Mouse (Mus musculus): ENCODE data around the gene Rnase13. TPM values are rescaled to one million over a fixed set of nuclear protein-coding genes. Genes with fewer than 3 reads are reported as not detected.
A peak's percentile ranks its signal among the peaks of the same experiment; 100 is the strongest.

Gene Rnase13
- polyA plus RNA-seq, 1 experiment from 2014 or later, result not detected

- Histone ChIP-seq H3K4me3 (ENCODE audit: low read depth, low read length) (no peak within 1 kb of the TSS), H3K4me1 (replicated peaks; ENCODE audit: control insufficient read depth, insufficient read depth) (peaks cover 18% of the 10 kb centered on the region), H3K27me3 (ENCODE audit: control insufficient read depth, insufficient read depth, low read length) (no peaks in the 10 kb centered on the region), H3K27ac (replicated peaks) (no peak within 1 kb of the TSS), H3K4me2 (replicated peaks; ENCODE audit: low read depth) (no peak within 1 kb of the TSS), H3K36me3 (ENCODE audit: control insufficient read depth, insufficient read depth, low read length) (no peaks in the 10 kb centered on the region), H3K9ac (ENCODE audit: low read length) (no peak within 1 kb of the TSS), H3K9me3 (ENCODE audit: control insufficient read depth, low read length) (no peaks in the 10 kb centered on the region)
- ATAC-seq (ENCODE audit: low FRiP score, low TSS enrichment) (no peak), DNase-seq (ENCODE audit: low spot score) (no peak)
- no peak for TF ChIP-seq CTCF (IDR thresholded peaks at IDR 0.05; ENCODE audit: low read depth)
- no peak for TF ChIP-seq EP300 (optimal IDR thresholded peaks at IDR 0.05)
- 91% methylated on average over 4 of the region's 4 CpGs for WGBS
Observed at GRCm38 (mm10) chr14:51918125-51918524, 4.4 kb downstream of the Rnase13 start, which contains the start of gene Tppp2. Tppp2 (plus strand) TSS chr14:51918425.

- no peak overlapping the region for H3K27ac ChIP-seq (replicated peaks)
- H3K4me2 ChIP-seq (replicated peaks; ENCODE audit: low read depth), result no peak overlapping the region
- 86% methylated on average over 4 of the region's 4 CpGs for WGBS
- TF ChIP-seq CTCF (IDR thresholded peaks at IDR 0.05; ENCODE audit: low read depth) (no peak), EP300 (optimal IDR thresholded peaks at IDR 0.05) (no peak)
- no peaks in the 10 kb centered on the region for H3K9me3 ChIP-seq (ENCODE audit: control insufficient read depth, low read length)
- H3K27me3 ChIP-seq (ENCODE audit: control insufficient read depth, insufficient read depth, low read length), result no peaks in the 10 kb centered on the region
- no peak for DNase-seq (ENCODE audit: low spot score)
- no peak overlapping the region for H3K9ac ChIP-seq (ENCODE audit: low read length)
- no peak for ATAC-seq (ENCODE audit: low FRiP score, low TSS enrichment)
- H3K4me3 ChIP-seq (ENCODE audit: low read depth, low read length), result no peak overlapping the region
- H3K4me1 ChIP-seq (replicated peaks; ENCODE audit: control insufficient read depth, insufficient read depth), result peaks cover 4% of the 10 kb centered on the region; the same call in 1 of the 2 replicates
- H3K36me3 ChIP-seq (ENCODE audit: control insufficient read depth, insufficient read depth, low read length), result no peaks in the 10 kb centered on the region
Observed at GRCm38 (mm10) chr14:51916539-51916938, 6.0 kb downstream of the Rnase13 start.

- no peaks in the 10 kb centered on the region for H3K9me3 ChIP-seq (ENCODE audit: control insufficient read depth, low read length)
- no peak overlapping the region for H3K9ac ChIP-seq (ENCODE audit: low read length)
- peaks cover 4% of the 10 kb centered on the region; the same call in 1 of the 2 replicates for H3K4me1 ChIP-seq (replicated peaks; ENCODE audit: control insufficient read depth, insufficient read depth)
- WGBS, result 5% methylated on average over 3 of the region's 3 CpGs
- no peak for TF ChIP-seq CTCF (IDR thresholded peaks at IDR 0.05; ENCODE audit: low read depth)
- TF ChIP-seq EP300 (optimal IDR thresholded peaks at IDR 0.05), result no peak
- no peak overlapping the region for H3K4me2 ChIP-seq (replicated peaks; ENCODE audit: low read depth)
- ATAC-seq (ENCODE audit: low FRiP score, low TSS enrichment) (no peak), DNase-seq (ENCODE audit: low spot score) (no peak)
- 0 out of 2 replicates have a peak, but pooled peaks cover under 1% of the 10 kb centered on the region for H3K36me3 ChIP-seq (ENCODE audit: control insufficient read depth, insufficient read depth, low read length)
- H3K27me3 ChIP-seq (ENCODE audit: control insufficient read depth, insufficient read depth, low read length), result no peaks in the 10 kb centered on the region
- H3K27ac ChIP-seq (replicated peaks), result peak overlapping the region; percentile 95
- H3K4me3 ChIP-seq (ENCODE audit: low read depth, low read length), result no peak overlapping the region
Observed at GRCm38 (mm10) chr14:51915030-51915429, 7.5 kb downstream of the Rnase13 start.

- Histone ChIP-seq H3K4me1 (replicated peaks; ENCODE audit: control insufficient read depth, insufficient read depth) (peaks cover 4% of the 10 kb centered on the region; the same call in 1 of the 2 replicates), H3K4me3 (ENCODE audit: low read depth, low read length) (peak within 1 kb of the TSS; percentile 62), H3K9ac (ENCODE audit: low read length) (peak within 1 kb of the TSS; percentile 88), H3K4me2 (replicated peaks; ENCODE audit: low read depth) (peak within 1 kb of the TSS; percentile 96), H3K36me3 (ENCODE audit: control insufficient read depth, insufficient read depth, low read length) (peaks cover 5% of the 10 kb centered on the region; the same call in 1 of the 2 replicates), H3K9me3 (ENCODE audit: control insufficient read depth, low read length) (no peaks in the 10 kb centered on the region), H3K27me3 (ENCODE audit: control insufficient read depth, insufficient read depth, low read length) (no peaks in the 10 kb centered on the region), H3K27ac (replicated peaks) (peak within 1 kb of the TSS; percentile 95)
- TF ChIP-seq EP300 (optimal IDR thresholded peaks at IDR 0.05) (no peak), CTCF (IDR thresholded peaks at IDR 0.05; ENCODE audit: low read depth) (no peak)
- 2% methylated on average over 22 of the region's 23 CpGs for WGBS
- peak; percentile 76 for DNase-seq (ENCODE audit: low spot score)
- ATAC-seq (ENCODE audit: low FRiP score, low TSS enrichment), result peak; percentile 81
Observed at GRCm38 (mm10) chr14:51913960-51914762, 8.4 kb downstream of the Rnase13 start, which contains the start of gene Ndrg2. Ndrg2 (minus strand) TSS chr14:51914158.

- Histone ChIP-seq H3K4me1 (replicated peaks; ENCODE audit: control insufficient read depth, insufficient read depth) (peaks cover 4% of the 10 kb centered on the region; the same call in 1 of the 2 replicates), H3K36me3 (ENCODE audit: control insufficient read depth, insufficient read depth, low read length) (peaks cover 7% of the 10 kb centered on the region), H3K27ac (replicated peaks) (peak overlapping the region; percentile 95), H3K9me3 (ENCODE audit: control insufficient read depth, low read length) (no peaks in the 10 kb centered on the region), H3K27me3 (ENCODE audit: control insufficient read depth, insufficient read depth, low read length) (no peaks in the 10 kb centered on the region), H3K4me2 (replicated peaks; ENCODE audit: low read depth) (peak overlapping the region; percentile 96), H3K9ac (ENCODE audit: low read length) (peak overlapping the region; percentile 88), H3K4me3 (ENCODE audit: low read depth, low read length) (peak overlapping the region; percentile 62)
- peak; percentile 89 for DNase-seq (ENCODE audit: low spot score)
- WGBS, result under 1% methylated on average over 54 of the region's 58 CpGs
- peak; percentile 92 for ATAC-seq (ENCODE audit: low FRiP score, low TSS enrichment)
- no peak for TF ChIP-seq CTCF (IDR thresholded peaks at IDR 0.05; ENCODE audit: low read depth)
- peak; percentile 2 for TF ChIP-seq EP300 (optimal IDR thresholded peaks at IDR 0.05)
Observed at GRCm38 (mm10) chr14:51913062-51913959, 9.3 kb downstream of the Rnase13 start.

Data from stomach, postnatal 0 days (tissue).